Mouse (Mus musculus) testis, postnatal 10 days (tissue): ENCODE results near the gene Slc24a3.

Experiments used
- DNase-seq: peaks from one replicate; pipeline ENCODE4 v3.0.0; 2021; ENCODE audit warnings: low spot score

Gene Slc24a3

DNA sequence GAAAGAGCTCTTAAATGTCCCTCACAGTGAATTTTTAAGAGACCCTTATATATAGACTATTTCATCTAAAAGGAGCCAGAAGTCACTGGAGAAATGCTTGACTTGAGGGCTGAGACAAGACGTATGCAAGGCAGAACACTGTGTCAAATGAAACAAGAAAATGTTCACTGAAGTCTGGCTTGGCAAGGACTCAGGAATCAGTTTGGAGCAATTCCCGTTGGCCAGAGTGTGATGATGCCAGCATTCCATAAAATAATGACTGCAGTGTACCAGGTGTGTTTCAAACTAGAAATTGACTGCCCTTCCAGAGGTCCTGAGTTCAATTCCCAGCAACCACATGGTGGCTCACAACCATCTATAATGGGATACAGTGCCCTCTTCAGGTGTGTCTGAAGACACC, 196.1 kb downstream of the Slc24a3 start:
- no peak for DNase-seq

DNA sequence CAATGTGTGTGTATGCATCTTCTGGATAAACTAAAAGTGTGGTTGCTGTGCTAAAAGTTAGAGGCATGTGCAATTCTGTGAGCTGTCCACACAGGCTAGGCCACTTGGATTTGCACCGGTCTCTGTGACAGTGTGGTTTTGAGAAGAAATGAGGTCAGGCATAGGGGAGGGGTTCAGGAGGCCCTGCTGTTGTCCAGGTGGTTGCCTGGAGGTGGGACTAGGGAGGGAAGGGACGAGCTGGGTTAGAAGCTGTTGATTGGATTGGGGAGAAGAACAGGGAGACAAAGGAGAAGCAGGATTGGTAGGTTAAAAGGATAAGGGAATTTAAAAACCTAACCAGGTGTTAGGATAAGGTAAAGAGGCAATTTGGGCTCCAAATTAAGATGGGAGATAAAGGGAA, 201.1 kb downstream of the Slc24a3 start:
- DNase-seq = no peak

DNA sequence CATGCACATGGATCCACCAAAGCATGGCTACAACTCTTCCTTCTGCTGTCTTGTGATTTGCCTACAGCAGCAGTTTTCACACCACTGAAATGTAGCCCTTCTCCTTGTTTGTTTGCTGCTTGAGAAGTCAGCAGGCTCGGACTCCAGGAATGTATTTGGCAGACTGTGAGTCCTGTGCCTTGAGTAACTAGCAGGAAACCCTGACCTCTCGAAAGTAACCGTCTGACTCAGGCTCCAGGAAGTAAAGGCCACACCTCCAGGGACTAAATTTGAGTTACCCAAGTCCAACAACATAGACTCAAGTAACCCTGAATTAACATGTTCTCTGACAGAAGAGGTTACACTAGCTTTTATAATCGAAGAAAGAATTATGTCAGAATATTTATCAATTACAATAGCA, 203.2 kb downstream of the Slc24a3 start:
- no peak for DNase-seq

DNA sequence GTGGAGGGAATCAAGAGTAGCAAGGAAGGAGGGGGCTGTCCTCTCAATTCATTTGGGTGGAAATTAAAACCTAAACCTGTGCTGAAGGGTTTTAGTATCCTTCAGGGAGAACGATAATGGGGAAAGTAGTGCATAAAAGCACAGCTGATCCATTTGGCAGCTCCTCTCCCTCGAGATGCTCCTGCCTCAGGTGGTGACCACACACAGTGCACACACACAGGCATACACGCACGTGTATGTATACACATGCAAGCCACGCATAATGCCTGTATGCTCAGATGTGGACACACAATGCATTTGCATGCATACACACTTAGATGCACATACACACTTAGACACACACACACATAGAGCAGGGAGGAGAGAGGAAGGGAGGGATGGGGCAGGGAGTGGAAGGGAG, 206.2 kb downstream of the Slc24a3 start:
- DNase-seq = no peak

DNA sequence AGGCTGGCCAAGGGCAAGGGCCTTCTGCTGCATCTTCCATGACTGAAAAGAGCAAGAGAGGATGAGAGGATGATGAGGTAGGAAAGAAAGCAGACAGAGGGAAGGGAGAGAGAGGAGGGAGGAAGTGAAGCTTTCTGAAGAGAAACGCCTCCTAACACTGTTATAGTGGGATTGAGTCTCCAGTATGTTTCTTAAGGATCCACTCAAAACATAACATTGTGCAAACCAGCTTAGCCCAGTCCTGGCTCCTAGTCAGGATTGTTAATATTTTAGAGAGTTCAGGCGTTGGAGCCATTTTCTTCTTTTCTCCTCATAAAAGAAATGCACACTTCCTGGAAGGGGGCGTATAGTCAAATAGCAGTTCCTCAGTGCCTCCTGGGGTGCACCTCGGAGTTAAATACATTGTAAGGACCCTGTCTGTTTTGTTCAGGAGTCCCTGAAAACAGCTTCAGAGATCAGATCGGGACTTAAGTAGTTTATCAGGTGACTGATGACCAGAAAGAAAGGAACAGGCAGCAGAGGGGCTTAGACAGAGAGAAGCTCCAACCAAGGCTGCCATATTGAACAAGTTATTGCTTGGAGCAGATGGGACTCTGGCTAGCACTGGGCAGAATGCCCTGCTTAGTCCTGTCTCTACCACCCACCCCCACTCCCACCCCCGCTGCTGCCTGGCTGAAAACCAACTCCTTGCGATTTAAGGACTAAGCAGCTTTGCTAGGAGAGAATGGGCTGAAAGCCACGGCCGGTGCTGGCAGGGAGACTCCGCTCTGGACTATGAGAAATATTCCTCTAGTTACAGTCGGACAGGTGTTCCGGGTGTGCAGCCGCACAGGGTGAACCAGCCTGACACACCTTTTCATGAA, 215.6 kb downstream of the Slc24a3 start:
- DNase-seq = peak; percentile 42

DNA sequence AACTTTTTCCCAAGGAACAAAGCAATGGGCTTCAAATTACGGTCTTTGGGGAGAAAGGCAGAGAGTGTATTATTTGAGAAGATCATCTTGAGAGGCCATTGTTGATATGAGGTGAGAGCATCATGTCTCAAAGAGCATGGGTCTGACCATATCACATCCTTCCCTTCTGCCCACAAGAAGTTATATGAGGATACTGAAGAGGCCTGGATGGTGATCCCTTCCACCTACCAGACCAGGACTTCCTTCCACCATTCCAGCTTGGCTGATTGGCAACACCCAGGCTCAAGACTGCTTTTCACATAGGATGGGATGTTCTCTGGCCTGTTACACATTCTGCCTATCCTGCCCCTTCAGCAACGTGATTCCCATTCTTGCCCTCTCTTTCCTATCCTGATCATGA, 216.7 kb downstream of the Slc24a3 start:
- DNase-seq = no peak

DNA sequence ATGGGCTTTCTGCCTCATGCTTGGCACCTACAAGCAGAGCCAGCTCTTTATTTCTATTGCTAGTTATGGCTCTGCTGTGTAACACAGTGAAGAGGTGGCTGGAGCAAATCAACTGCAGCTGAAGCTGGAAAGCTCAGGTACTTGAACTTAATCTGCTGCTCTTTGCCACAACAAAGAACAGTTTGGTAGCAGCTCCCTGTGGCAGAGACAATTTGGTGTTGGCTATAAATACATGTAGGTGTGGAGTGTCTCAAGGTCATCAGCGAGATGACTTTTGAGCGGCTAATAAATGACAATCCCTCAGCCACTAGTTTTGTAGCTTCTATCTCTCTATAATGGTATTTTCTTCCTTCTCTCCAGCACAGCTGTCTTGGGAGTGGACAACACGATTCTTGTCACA, 217.7 kb downstream of the Slc24a3 start:
- no peak for DNase-seq

DNA sequence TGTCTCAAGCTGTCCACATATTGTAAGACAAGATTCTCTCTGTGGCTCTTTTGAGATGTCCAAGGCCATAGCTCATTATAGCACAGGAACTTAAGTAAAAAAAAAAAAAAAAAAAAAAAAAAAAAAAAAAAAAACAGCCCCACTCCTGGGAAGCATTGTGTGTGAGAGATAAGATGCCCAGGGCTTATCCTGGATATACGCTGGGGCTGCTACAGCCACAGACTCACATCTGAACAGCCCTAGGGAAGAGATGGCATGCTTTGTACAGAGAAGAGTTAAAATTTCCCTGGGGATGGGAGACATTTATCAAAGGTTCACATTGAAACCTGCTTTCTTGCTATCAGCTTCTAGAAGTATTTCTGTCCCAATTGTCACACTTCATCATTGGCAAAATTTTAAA, 218.2 kb downstream of the Slc24a3 start:
- DNase-seq = no peak

DNA sequence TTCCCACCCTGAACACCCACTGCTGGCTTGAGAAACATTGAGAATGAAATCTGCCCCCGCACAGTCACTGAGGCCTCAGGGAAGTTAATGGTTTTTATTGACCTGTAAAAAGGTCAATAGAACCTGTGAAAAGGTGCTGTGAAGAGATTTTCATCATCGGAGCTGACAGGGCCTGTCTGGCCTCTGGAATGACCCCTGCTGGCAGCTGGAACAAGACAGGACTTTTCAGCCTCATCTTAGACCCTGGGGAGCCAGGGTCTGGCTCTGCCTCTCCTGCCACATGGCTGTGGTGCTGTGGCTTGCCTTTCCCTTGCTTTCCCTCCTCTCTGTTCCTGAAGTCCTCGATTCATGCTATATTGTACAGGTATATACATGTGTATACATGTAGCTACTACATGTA, 228.2 kb downstream of the Slc24a3 start:
- no peak for DNase-seq

DNA sequence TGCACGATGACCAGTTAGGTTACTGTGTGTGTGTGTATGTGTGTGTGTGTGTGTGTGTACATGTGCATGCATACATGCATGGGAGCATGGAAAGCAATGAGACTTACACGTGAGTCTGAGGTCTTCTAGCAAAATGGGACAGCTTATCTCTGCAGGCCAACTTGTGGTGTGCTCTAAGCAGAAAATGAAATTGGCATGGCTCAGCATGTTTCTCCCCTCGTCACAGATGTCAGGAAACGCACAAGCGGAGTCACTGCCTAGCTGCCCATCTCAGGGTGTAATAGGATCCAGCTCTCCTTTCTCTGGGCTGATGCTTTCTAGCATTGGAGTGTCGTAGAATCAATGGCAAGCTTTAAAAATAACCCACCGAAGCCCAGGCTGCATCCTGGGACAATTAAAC, 229.0 kb downstream of the Slc24a3 start:
- DNase-seq = no peak

DNA sequence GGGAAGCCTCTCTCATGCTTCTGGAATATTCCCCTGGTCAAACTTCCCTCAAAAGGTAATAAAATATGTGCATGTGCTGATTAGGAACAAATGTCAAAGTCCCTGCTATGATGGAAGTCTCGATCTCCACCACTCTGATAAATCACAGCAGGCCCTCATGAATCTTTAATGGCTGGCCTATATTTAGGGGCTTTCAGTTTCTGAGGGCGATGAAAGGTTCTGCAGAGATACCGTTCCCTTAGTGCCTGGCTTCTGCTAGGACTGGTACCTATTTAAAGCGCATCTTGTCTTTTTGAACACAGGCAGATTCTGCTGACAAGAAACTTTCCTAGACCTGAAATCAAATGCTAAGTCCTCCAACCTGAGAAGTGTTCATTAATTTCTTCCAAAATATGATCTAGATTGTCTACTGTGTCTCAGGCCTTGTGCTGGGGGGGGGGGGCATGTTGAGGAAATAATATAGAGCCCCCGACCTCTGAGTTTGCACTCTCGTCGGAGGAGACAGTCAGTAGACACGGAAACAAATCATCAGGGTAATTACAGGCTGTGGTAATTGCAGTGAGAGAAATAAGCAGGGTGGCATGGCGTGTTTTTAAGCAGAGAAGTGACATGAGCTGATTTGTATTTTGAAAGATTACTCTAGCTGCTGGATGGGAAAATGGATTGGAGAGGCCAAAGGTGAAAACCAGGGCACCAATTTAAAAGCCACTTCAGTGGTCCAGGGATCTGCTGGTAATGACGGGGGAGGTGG, 230.1 kb downstream of the Slc24a3 start:
- DNase-seq = no peak

DNA sequence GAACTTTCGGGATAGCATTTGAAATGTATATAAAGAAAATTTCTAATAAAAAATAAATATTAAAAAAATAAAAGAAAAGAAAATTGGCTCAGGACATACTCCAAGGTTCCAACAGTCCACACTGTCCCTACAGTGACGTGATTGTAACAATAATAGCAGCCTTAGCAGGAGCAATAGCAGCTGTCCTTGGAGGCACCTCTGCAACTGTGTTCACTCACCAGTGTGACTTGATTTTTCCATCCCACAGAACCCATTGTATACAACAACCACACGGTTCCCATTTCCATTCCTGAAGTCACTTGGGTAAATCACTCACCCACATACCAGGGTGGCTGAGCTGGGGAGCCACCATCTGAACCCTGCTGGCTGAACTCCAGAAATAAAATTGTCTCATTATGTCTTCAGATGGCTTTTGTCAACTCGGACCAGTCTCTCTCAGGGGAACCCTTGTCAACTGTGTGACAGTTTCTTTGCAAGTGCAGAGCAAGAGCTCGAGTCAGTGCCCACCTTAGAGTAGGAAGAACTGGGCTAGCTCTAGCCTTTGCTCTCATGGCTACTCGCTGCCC, 233.8 kb downstream of the Slc24a3 start:
- no peak for DNase-seq

DNA sequence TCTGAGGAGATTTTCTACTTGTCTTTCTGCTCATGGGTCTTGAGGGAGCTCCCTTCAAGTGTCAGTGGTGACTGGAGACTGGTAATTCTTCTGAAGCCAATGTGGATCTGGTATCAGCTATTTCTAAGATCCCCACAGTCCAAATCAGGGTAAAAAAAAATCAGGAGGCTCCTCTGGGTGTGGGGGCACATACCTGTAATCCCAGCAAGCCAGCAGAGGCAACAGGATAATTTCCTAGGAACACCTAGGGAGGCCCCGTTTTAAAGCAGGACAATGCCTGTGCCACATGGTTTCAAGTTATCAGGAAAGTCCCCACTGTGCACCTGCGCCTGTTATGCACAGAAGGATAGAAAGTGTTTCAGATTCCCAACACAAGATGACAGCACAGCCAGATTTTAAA, 234.4 kb downstream of the Slc24a3 start:
- DNase-seq = no peak

DNA sequence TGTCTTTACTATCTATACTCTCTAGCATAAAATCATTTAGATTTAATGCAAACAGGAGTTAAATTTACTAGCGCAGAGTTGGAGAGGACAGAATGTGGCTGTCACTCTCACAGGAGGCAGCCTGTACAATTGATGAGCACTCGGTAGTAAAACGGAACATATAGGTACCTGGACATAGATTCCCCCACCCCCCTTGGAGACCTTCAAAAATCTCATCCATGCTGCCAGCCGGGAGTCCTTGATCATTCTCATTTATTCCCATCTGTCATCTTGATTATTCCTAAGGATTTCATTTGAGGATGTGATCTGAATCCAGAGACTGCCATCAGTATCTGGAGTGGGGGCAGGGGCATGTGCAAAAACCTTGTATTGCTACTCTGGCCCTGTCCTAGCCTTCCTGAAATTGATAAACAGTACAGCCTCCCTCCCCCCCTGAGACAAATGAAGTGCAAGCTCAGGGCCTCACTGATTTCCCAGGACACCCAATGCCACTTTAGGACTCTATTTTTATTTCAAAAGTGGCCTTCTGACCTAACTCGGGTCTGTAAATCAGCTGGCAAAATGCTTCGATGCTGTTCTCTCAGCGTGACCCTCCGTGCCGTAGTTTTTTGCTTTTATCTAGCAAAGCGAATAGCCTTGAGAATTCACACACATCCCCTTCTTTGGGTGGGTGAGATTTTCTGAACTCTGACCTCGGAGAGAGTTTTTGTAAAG, 237.4 kb downstream of the Slc24a3 start:
- no peak for DNase-seq

DNA sequence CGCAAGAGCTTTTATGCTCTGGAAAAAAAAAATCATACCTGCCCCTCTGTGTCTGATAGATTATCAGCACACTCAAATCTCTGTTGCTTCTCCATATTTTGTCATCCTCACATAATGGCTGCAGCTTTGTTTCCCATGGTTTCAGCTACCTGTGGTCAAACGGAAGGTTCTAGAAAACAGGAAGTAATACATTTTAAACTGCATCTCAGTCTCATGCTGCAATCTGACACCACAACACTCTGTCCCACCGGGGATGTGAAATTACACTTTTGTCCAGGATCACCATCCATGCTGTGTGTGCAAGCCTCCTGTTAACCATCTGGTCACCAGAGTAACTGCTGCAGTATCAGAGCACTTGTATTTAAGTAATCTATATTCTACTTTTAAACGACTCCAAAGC, 238.2 kb downstream of the Slc24a3 start:
- no peak for DNase-seq

DNA sequence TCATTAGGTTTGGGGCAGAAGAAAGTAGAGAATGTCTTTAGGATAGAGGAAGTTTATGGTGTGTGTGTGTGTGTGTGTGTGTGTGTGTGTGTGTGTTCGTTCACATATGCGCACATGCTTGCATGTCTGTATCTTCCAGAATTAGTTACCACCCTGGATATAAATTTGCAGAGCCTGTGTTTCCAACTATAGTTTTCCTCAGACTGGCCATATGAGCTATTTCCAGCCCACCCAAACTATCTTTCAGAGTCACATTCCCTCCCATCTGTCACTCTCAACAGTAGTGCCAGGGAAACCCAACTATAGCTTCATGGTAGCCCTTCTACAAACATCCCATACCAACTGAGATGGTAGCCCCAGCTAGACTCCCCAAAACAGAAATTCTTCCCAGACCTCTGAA, 250.2 kb downstream of the Slc24a3 start:
- DNase-seq = no peak

DNA sequence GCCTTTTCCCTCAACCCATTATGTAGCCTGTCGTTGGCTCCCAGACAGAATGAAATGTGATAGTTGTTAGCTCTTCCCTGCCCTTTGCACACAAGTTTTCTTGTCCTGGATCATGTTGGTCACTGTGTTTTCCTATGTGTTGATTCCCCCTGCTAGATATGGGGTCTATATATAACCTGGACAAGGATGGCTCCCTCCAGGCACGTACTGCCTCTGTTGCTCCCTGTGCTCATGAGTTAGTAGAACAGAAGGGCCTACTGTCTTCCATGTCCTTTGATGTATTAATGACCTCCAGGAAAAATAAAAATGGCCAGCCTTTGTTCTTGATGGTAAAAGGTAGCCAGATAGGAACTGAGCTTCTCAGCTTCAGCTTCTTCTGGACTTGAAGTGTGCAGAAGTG, 251.5 kb downstream of the Slc24a3 start:
- DNase-seq = no peak

DNA sequence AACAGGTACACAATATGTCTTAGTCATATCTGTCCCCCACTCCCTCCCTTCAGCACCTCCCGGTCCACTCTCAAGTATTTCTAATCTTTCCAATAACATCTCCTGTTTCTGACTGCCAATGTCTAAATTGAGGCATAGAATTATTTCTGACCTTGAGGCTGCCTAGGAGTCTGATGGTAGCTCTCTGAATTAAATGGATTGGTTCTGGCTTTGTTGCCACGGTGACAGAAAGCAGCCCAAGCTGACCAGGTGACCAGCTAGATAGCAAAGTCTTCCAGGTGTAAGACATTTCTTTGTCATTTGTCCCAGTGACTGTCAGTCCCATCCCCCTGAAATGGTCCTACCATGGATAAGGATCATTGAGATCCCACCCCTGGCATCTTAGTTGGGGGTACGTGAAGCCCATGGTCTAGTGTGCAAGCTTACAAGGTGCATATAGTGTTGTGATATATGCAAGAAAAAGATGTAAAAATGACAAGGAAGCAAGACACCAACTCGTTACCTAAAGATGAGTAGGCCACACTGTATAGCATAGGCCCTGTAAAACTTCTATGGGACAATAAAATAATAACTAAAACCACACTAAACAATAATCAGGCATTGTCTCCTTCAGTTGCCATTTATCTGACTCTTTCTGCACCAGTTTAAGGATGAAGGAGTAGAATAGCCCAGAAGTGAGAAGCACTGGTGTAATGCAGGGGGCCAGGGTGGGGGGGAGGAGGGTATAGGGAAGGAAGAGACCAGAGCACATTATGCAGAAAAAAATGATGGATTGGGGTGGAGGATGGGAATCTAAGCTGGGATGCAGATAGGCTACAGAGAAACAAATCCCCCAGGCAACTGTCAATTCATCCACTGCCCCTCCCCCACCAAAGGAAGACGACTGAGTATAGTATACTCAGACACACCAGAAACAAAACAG, 253.7 kb downstream of the Slc24a3 start:
- no peak for DNase-seq

DNA sequence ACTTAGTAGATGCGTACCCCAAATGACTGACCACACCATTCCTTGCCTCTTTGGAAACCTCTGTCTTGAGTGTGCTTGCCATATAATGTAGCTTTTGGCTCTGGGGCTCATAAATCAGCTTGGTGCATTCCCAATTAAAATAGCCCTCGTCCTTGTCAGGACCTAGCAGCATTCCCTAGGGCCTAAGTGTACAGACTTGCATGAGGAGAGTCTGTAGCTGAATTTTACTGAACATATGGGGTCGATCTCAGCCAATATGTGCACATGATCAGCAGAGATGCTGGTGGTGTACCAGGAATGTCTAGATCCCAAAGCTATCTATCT, 254.3 kb downstream of the Slc24a3 start:
- DNase-seq = no peak

DNA sequence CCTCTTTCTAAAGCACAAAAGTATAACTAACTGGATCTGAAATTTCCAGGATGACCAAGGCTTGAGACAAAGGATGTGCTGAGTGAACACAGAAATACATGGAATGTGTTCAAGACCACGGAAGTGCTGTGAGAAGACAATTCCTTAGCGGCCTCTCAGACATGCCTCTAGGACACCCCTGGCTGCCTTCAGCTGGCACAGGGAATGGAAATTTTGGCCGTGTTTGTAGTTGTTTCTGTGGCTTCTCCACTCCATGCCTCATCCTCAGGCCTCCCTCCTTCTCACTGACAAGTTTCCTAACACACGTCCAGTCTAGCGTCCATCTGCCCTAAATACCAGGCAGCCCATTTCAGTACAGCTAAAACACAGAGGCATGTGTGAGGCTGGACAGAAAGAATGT, 262.4 kb downstream of the Slc24a3 start:
- DNase-seq = no peak

DNA sequence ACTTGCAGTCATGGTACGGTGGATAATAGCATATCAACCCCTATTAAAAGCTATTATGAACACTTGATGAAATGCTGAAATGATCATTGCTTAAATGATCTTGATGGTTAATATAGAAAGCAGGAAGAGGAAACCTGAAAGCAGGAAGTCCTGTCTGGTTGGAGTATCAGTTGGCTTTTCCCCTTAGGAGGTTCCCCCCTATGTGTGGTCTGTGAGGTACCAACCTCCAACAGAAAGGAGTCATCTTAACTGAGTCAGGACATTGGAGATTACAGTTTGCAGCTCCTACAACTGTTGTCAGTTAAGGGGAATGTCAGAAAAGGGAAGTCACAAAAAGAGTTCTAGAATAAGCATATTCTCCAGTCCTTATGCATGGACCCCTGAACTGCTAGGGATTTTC, 266.5 kb downstream of the Slc24a3 start:
- DNase-seq = no peak

DNA sequence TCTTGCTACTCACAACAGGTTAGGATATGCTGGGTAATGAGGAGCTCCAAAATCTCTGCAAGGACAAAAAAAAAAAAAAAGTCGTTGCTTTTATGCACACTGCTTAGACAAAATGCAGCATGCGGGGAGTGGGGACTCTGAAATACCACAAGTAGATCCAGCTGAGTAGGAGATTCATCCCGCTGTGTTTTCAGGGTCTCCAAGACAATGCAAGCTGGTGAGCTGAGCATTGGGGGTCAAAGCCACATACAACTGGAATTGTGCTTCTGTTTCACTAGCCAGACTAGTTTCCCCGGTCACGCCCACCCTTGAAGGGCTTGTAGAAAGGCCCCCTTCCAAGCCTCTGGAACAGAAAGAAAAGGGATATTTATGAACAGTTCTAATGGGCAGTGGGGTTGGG, 270.8 kb downstream of the Slc24a3 start:
- no peak for DNase-seq
